Mouse (Mus musculus) bone marrow, adult 2 months (tissue): ENCODE measurements around the gene Mrpl36.

Source experiments
- CTCF ChIP-seq: fragments of 200-500 bp; IDR thresholded peaks from 2 replicates; pipeline ENCODE4 v1.5.1; 2011; ENCODE audit warnings: low read length, control low read depth; ENCODE audit not compliant: control insufficient read depth, insufficient read depth
- POLR2A ChIP-seq: fragments of 200-500 bp; IDR thresholded peaks from 2 replicates; pipeline ENCODE4 v1.6.1; 2011; ENCODE audit warnings: low read depth, mild to moderate bottlenecking, control low read depth, low read length, borderline replicate concordance; ENCODE audit not compliant: control insufficient read depth

DNA sequence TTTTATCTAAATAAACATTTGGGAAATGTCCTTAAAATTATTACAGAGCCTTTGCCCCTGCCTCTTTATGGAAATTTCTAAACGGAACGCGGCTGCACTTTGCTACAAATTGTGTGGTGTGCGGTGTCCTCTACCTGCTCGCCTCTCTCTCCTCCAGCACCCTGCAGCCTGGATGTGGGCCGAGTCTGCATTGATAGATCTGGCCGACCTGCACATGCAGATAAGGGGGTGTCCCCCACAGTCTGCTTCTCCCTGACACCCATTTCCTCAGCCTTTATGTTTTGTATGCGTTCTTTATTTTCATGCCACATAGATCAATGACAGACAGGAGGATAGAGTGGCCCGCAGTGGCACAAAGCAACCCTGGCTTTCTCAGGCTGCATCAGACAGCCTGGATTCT lies 49.3 kb downstream of the Mrpl36 start:
- TF ChIP-seq POLR2A (no peak), CTCF (no peak)
